Mouse (Mus musculus) adrenal gland, adult 2 months (tissue): Measurements from ENCODE around the gene Alg2. TPM values are rescaled to one million over a fixed set of nuclear protein-coding genes. Genes with fewer than 3 reads are reported as not detected.

Experiments
- polyA plus RNA-seq: library from polyadenylated mRNA; depleted of rRNA; stranded (reverse); fragments of >200 nt; gene quantifications from 2 replicates; pipeline ENCODE4 v1.2.3, GENCODE M21; 2012; rRNA removed
- total RNA-seq, 2 experiments: library from RNA; stranded (reverse); gene quantifications; 2 replicates each; pipeline ENCODE4 v1.2.3; 2021

Alg2 gene
- total and polyA plus RNA-seq, 3 experiments = 119 to 162 (median 125) TPM

Other genes with a start within 250 kb of the Alg2 start
- 10 to 100 TPM; 30.1 to 36.9 TPM for gene Tgfbr1, start 121.1 kb downstream of the Alg2 start, total RNA-seq
- gene Tgfbr1, start 121.1 kb downstream of the Alg2 start, polyA plus RNA-seq = 2.2 and 2.5 TPM in 2 replicates
- gene Sec61b, start 325 bp upstream of the Alg2 start, total RNA-seq = 100 to 1,000 TPM; 210 to 256 TPM
- 619 and 728 TPM in 2 replicates for gene Sec61b, start 325 bp upstream of the Alg2 start, polyA plus RNA-seq